Mouse (Mus musculus) layer of hippocampus, adult 2 months (tissue): ENCODE data around the gene 1700015F17Rik. TPM values are rescaled to one million over a fixed set of nuclear protein-coding genes. Genes with fewer than 3 reads are reported as not detected.

Experiments used
- DNase-seq, 2 experiments: peaks; one replicate each; pipeline ENCODE4 v3.0.0; 2022; ENCODE audit warnings: low spot score in 2 of 2
- H3K27ac ChIP-seq: fragments of 200-600 bp; 2 replicates; pipeline ENCODE4 v1.8.1; 2022
- H3K4me3 ChIP-seq: fragments of 200-600 bp; 2 replicates; pipeline ENCODE4 v1.8.1; 2022; ENCODE audit warnings: mild to moderate bottlenecking
- CTCF ChIP-seq: fragments of 200-600 bp; conservative IDR thresholded peaks from 2 replicates; pipeline ENCODE4 v1.8.1; 2022; ENCODE audit warnings: antibody characterized with exemption, mild to moderate bottlenecking, moderate library complexity
- total RNA-seq, 2 experiments: library from RNA; stranded (reverse); gene quantifications; 2 replicates each; pipeline ENCODE4 v1.2.3; 2021

1700015F17Rik gene
- total RNA-seq, 2 experiments from 2014 or later: not detected

GRCm38 (mm10) chr5:5414835-5415234, 64.1 kb downstream of the 1700015F17Rik start:
- DNase-seq: no peak
- no peak overlapping the region for H3K4me3 ChIP-seq
- no peak overlapping the region for H3K27ac ChIP-seq
- TF ChIP-seq CTCF: no peak

DNA sequence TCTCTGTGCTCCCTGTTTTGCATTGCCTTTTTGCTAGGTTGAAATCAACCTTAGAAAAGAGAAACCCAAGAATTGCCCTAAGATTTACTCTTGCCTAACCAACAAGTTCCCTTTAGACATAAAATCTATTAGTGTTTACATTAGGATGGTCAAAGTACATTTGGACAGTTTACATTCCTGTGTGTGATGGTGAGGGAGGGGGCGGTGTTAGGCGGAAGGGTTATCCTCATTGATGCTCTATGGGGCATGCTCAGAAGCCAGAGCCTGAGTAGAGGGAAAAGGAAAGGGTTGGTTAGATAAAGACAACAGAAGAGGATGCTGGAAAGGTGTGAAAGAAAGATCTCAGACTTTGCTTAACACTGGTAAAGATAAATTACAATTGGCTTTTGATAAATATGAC, 67.1 kb downstream of the 1700015F17Rik start:
- Histone ChIP-seq H3K4me3 (no peak overlapping the region), H3K27ac (no peak overlapping the region)
- TF ChIP-seq CTCF: no peak
- DNase-seq: no peak

DNA sequence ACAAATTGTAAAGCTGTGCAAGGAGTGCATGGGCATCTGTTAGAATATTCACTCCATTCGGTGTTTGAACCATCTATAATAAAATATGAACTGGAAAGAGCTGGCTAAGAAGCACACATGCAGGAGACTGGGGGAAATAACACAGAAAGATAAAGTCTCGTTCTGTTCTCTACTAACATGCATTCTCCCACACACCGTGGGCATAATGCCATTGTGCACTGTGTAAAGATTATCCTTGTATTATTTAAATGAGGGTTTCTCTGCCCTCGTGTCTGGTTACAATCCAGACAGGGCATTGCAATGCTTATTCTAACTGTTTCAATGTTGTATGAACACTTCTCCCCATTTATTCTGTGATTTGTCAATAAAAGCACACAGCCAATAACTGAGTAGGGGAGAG, 77.0 kb downstream of the 1700015F17Rik start:
- no peak for TF ChIP-seq CTCF
- DNase-seq: peak in 1 of 2 experiments; percentile 41
- no peak overlapping the region for H3K4me3 ChIP-seq
- H3K27ac ChIP-seq: no peak overlapping the region; the same call in 1 of the 2 replicates

DNA sequence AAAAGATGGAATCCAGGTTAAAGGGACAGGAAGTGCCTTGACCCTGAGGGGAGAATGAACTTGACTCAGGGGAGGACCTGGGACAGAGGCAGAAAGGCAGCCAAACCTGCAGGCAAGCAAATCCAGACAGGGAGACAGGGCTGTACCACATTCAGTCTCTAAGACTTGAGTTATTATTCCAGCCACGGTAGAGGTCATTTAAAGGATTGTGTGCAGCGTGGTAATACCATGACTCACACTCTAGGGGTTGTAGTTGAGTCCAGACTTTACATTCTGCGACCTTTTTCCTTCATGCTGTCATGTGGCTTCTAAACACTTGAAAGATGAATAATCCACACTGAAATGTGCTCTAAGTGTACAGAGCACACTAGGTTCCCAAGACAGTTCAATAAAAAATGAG, 86.2 kb downstream of the 1700015F17Rik start:
- DNase-seq: no peak
- H3K27ac ChIP-seq: no peak overlapping the region
- no peak for TF ChIP-seq CTCF
- H3K4me3 ChIP-seq: no peak overlapping the region

Other genes with a start within 250 kb of the 1700015F17Rik start
- gene Cdk14, start 58.8 kb downstream of the 1700015F17Rik start, total RNA-seq: 100 to 1,000 TPM; 258 to 269 TPM
- gene Cldn12, start 35.8 kb upstream of the 1700015F17Rik start, total RNA-seq: 10 to 100 TPM; 32.0 to 33.5 TPM
- gene Gtpbp10, start 80.4 kb upstream of the 1700015F17Rik start, total RNA-seq: 10 to 100 TPM; 10.1 TPM
- not detected for gene Gm8773, start 94.7 kb upstream of the 1700015F17Rik start, total RNA-seq
- 10 to 100 TPM; 14.7 to 14.8 TPM for gene Cfap69, start 185.1 kb upstream of the 1700015F17Rik start, total RNA-seq
- gene Steap2, start 215.4 kb upstream of the 1700015F17Rik start, total RNA-seq: 1 to 10 TPM; 5.3 to 7.1 TPM